Mouse (Mus musculus): ENCODE measurements around the gene Acrbp. TPM values are rescaled to one million over a fixed set of nuclear protein-coding genes. Genes with fewer than 3 reads are reported as not detected.

Acrbp gene
- polyA plus RNA-seq, 1 experiment from 2014 or later: 5.2 TPM

DNA sequence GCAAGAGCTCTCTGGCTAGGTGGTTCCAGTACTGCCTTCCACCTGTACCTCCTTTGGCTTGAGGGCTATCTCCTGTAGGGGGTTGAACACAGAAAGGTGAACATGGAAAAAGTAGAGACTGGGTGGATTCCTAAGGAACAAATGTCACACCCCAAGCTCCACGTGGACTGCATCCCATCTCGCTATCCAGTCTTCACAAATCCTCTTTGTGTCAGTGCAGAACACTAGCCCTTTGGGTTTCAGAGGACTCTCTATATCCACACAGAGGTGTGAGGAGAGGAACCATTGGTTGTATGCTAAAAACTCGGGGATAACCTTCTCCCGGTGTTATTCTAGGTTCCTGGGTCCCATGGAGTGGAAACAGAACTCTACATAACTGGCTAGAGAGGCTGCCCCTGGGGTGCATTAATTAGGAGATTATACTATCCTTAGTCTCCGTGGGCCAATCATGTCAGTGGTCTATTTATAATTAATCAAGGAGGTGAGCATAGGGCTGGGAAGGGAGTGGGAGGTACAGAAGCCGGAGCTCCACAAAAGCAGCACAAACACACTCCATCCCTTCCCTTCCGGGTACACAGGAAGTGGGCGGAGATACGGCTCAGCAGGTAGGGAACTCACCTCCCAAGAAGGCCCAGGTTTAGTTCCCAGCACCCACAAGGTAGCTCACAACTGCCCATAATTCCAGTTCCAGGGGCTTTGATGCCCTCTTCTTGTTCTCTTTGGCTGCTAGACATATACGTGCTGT lies 41.0 kb downstream of the Acrbp start:
- WGBS: 54% methylated on average over 10 of the region's 10 CpGs

DNA sequence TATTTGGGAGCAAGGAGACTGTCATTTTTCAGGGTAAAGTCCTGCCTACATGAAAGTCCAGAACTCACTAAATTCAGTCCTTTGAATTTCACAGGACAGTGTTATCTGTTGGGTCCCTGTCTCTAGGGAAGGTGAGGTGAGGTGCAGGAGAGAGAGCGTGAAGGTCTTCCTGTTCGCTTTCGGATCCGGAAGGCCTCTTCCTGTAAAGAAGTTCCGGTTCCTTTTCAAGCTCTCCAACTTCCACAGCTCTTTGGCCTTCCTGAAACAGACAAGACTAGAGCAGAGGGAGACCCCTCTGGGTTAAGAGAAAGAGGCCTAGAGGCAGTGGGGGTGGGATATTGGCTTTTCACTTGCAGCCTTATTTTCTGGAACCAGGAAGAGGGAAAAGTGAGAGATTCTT lies 42.9 kb downstream of the Acrbp start:
- no peak for ATAC-seq (replicated peaks; ENCODE audit: insufficient number of reproducible peaks, insufficient read depth, low FRiP score, low read depth)
- peaks cover 33% of the 10 kb centered on the region for H3K4me1 ChIP-seq (replicated peaks)
- no peaks in the 10 kb centered on the region for H3K36me3 ChIP-seq
- H3K27me3 ChIP-seq: no peaks in the 10 kb centered on the region
- WGBS: 69% methylated on average over 5 of the region's 5 CpGs
- H3K9me3 ChIP-seq (replicated peaks): no peaks in the 10 kb centered on the region
- H3K27ac ChIP-seq: peak overlapping the region; percentile 20; the same call in 1 of the 2 replicates
- H3K9ac ChIP-seq: no peak overlapping the region
- H3K4me3 ChIP-seq: no peak overlapping the region
- no peak overlapping the region for H3K4me2 ChIP-seq

More for the DNA sequence above, 41.0 kb downstream of the Acrbp start:
- no peak for ATAC-seq (replicated peaks; ENCODE audit: insufficient number of reproducible peaks, insufficient read depth, low FRiP score, low read depth)
- Histone ChIP-seq H3K36me3 (no peaks in the 10 kb centered on the region), H3K4me2 (peak overlapping the region; percentile 58), H3K9me3 (replicated peaks) (no peaks in the 10 kb centered on the region), H3K4me1 (replicated peaks) (peaks cover 30% of the 10 kb centered on the region), H3K27me3 (no peaks in the 10 kb centered on the region), H3K27ac (peak overlapping the region; percentile 95), H3K4me3 (no peak overlapping the region), H3K9ac (peak overlapping the region; percentile 42)

DNA sequence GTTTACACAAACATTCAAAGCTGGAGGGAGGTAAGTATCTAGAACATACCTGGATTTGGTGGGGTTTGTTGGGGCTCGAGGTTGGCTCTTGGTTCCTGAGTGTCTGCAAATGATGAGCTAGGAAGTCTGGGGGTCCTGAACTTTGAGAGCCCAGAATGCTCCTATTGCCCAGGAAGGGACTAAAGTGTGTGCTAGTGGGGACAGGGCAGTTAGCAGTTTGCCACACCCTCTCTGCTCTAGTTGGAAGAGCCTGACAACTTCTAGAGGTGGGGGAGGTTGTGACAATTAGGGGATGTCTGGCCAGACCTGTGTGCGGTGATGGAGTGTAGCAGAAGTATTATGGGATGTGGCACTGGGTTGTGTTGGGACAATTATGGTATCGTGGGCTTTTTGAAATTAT lies 45.4 kb downstream of the Acrbp start:
- peak overlapping the region; percentile 94 for H3K27ac ChIP-seq

DNA sequence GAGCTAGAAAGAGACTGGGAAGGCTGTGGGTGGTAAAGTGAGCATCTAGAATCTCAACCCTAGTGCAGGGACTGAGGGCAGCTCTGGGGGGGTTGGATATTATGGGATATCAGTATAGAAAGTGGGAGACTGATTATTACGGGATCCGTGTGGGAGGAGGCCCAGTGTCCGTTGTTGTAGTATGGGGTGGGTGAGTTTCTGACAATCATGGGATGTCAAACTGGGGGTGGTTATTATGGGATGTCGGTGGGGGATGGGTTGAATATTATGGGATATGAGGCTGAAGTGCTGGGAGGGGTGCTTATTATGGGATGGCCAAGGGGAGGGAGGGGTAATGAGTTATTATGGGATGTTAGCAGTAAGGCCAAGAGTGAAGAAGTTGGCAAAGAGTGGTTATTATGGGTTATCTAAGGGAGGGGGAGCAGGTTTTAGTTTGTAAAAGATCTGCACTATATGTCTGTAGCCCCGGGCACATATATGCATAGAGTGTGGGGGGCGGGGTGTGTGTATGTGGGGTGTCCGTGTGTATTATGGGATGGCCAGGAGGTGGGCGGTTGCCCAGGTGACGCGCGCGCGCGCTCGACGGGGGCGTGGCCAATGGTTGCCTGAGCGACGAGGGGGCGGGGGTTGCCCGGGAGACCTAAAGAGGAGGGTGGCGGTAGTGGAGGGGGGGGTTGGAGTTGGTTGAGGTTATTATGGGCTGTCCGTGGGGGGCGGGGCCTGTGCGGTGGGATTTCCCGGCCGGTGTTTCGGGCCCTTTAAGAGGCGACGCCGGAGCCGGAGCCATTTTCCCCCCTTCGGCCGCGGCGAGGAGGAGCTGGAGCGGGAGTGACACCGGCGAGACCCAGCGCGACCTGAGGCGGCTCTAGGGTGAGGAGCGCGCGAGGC lies 46.1 kb downstream of the Acrbp start, which contains the start of gene Chd4:
Gene Chd4 (plus strand): TSS at position 591 of the 888 bp plus-strand sequence.
- Histone ChIP-seq H3K27ac (peak within 1 kb of the TSS; percentile 94), H3K4me3 (peak within 1 kb of the TSS; percentile 80), H3K4me2 (peak within 1 kb of the TSS; percentile 89), H3K27me3 (no peaks in the 10 kb centered on the region), H3K9me3 (replicated peaks) (no peaks in the 10 kb centered on the region), H3K9ac (peak within 1 kb of the TSS; percentile 93), H3K36me3 (peaks cover 6% of the 10 kb centered on the region), H3K4me1 (replicated peaks) (peaks cover 42% of the 10 kb centered on the region)
- WGBS: 3% methylated on average over 40 of the region's 45 CpGs
- peak; percentile 77 for ATAC-seq (replicated peaks; ENCODE audit: insufficient number of reproducible peaks, insufficient read depth, low FRiP score, low read depth)

More for the DNA sequence above, 45.4 kb downstream of the Acrbp start:
- ATAC-seq (replicated peaks; ENCODE audit: insufficient number of reproducible peaks, insufficient read depth, low FRiP score, low read depth): no peak
- WGBS: 45% methylated on average over 3 of the region's 3 CpGs
- Histone ChIP-seq H3K9me3 (replicated peaks) (no peaks in the 10 kb centered on the region), H3K9ac (no peak overlapping the region), H3K36me3 (no peaks in the 10 kb centered on the region), H3K4me1 (replicated peaks) (peaks cover 43% of the 10 kb centered on the region), H3K4me2 (no peak overlapping the region), H3K4me3 (no peak overlapping the region), H3K27me3 (no peaks in the 10 kb centered on the region)

DNA sequence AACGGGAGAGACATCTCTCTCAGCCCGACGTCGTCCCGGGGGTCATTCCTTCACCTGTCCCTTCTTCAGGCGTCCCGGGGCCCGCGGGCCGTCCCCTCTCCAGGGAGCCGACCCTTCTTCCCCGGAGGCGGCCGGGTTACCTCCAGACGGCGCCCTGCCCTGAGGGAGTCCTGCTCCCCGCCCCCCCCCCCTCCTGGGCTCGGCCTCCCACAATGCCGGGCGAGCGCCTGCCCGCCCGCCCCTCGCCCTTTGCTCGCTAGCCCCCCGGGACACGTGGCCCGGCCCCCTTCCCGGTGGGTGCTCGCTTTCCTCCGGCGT lies 46.7 kb downstream of the Acrbp start:
- H3K4me1 ChIP-seq (replicated peaks): peaks cover 39% of the 10 kb centered on the region
- no peaks in the 10 kb centered on the region for H3K27me3 ChIP-seq
- peak overlapping the region; percentile 80 for H3K4me3 ChIP-seq
- H3K27ac ChIP-seq: peak overlapping the region; percentile 94
- H3K4me2 ChIP-seq: peak overlapping the region; percentile 89
- peak; percentile 27 for ATAC-seq (replicated peaks; ENCODE audit: insufficient number of reproducible peaks, insufficient read depth, low FRiP score, low read depth)
- H3K9ac ChIP-seq: peak overlapping the region; percentile 93
- WGBS: 2% methylated on average over 22 of the region's 32 CpGs
- peaks cover 12% of the 10 kb centered on the region for H3K36me3 ChIP-seq
- no peaks in the 10 kb centered on the region for H3K9me3 ChIP-seq (replicated peaks)

DNA sequence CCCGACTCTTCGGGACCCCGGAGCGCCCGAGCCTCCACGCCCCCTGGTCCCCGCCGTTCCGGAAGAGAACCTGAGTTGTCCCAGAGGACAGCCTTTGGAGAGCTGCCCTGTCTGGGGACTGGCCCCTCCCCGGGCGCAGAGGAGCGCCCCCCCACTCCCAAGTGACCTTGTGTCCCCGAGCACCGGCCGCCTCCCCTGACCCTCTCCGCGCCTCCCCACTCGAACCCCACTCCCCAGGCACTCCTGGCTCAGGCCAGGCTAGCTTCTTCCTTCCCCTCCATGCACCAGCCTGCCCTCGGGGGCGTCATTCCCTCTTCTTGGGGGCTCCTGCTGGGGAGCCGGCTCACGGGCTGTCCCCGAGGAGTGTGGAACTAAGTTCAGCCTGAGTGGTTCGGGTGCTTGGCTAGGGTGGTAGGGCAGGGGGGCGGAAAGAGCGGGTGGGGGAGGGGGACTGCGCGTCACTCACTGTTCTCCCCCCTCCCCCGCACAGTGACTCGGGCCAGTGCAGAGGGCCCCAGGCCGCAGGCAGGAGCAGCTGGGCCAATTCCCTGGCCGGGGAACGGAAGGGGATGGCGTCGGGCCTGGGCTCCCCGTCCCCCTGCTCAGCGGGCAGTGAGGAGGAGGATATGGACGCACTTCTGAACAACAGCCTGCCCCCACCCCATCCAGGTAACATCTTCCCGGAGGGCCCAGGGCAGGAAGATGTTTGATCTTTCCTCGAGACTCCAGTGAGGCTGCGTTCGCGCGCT lies 47.3 kb downstream of the Acrbp start:
- peak; percentile 53 for ATAC-seq (replicated peaks; ENCODE audit: insufficient number of reproducible peaks, insufficient read depth, low FRiP score, low read depth)
- peak overlapping the region; percentile 94 for H3K27ac ChIP-seq
- H3K9me3 ChIP-seq (replicated peaks): no peaks in the 10 kb centered on the region
- WGBS: under 1% methylated on average over 42 of the region's 44 CpGs
- H3K4me1 ChIP-seq (replicated peaks): peaks cover 39% of the 10 kb centered on the region
- peak overlapping the region; percentile 89 for H3K4me2 ChIP-seq
- peak overlapping the region; percentile 93 for H3K9ac ChIP-seq
- H3K27me3 ChIP-seq: no peaks in the 10 kb centered on the region
- peak overlapping the region; percentile 80 for H3K4me3 ChIP-seq
- H3K36me3 ChIP-seq: peaks cover 17% of the 10 kb centered on the region

DNA sequence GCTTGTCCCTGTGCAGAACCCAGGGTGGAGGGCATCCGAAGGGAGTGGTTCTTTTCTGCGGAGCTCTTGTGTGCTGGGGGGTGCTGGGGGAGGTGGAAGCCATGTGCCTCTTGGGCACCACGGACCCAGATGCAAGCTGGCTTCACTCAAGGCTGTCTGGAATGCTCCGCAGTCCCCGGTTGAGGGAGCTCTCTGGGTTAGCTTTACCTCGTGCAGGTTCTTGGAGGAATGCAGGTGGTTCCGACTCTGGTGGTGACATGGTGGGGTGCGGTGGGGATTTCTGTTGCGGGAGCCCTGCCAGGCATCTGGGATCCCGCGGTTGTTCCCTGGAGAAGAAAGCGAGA lies 47.8 kb downstream of the Acrbp start:
- WGBS: under 1% methylated on average over 12 of the region's 12 CpGs
- H3K27me3 ChIP-seq: no peaks in the 10 kb centered on the region
- peaks cover 23% of the 10 kb centered on the region for H3K36me3 ChIP-seq
- ATAC-seq (replicated peaks; ENCODE audit: insufficient number of reproducible peaks, insufficient read depth, low FRiP score, low read depth): peak; percentile 1; the same call in 1 of the 2 replicates
- peaks cover 39% of the 10 kb centered on the region for H3K4me1 ChIP-seq (replicated peaks)
- peak overlapping the region; percentile 93 for H3K9ac ChIP-seq
- H3K4me3 ChIP-seq: peak overlapping the region; percentile 80
- H3K9me3 ChIP-seq (replicated peaks): no peaks in the 10 kb centered on the region
- peak overlapping the region; percentile 89 for H3K4me2 ChIP-seq
- H3K27ac ChIP-seq: peak overlapping the region; percentile 94

DNA sequence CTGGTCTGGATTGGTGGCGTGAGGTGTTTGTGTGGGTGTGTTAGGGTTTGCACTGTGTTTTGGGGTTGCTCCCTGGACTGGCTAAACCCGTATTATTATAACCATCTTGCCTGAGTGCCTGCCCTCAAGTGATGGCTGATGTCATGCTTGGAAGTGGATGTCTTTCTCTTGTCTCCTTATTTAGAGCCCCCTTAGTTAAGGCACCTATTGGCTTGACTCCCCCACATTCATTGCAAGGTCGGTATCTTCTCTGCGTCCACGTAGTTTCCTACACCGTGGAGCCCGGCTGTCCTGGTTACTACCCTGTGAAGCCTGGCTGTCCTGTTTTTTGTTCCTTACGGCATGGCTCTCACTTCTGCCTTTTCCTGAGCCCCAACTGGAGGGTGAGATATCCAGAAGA lies 48.5 kb downstream of the Acrbp start:
- Histone ChIP-seq H3K4me2 (peak overlapping the region; percentile 89), H3K36me3 (peaks cover 29% of the 10 kb centered on the region), H3K4me1 (replicated peaks) (peaks cover 39% of the 10 kb centered on the region), H3K27me3 (no peaks in the 10 kb centered on the region), H3K9ac (peak overlapping the region; percentile 93), H3K4me3 (peak overlapping the region; percentile 80), H3K9me3 (replicated peaks) (no peaks in the 10 kb centered on the region), H3K27ac (peak overlapping the region; percentile 94)
- 25% methylated on average over 8 of the region's 8 CpGs for WGBS
- no peak for ATAC-seq (replicated peaks; ENCODE audit: insufficient number of reproducible peaks, insufficient read depth, low FRiP score, low read depth)

DNA sequence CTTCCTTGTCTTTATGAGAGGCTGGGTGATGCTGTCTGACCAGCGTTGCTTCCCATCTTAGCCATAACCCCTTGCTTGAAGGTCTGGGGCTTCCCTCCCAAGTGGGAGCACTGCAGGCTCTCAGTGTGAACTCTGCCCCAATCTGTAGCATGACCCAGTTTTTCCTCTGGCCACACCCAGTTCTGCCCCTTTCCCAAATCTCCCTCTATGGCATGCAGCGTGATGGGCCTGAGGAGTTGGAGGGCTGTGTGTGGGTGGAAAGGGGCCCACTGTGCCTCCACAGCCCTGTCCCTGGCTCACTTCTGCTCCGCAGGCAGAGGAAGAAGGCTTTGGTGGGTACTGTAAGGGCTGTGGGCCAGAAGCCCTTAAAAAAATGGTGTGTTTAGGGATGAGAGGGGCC lies 49.0 kb downstream of the Acrbp start:
- Histone ChIP-seq H3K4me3 (peak overlapping the region; percentile 80), H3K9me3 (replicated peaks) (no peaks in the 10 kb centered on the region), H3K27me3 (no peaks in the 10 kb centered on the region), H3K9ac (peak overlapping the region; percentile 27), H3K27ac (peak overlapping the region; percentile 52), H3K4me1 (replicated peaks) (peaks cover 39% of the 10 kb centered on the region), H3K36me3 (peaks cover 32% of the 10 kb centered on the region), H3K4me2 (peak overlapping the region; percentile 89)
- ATAC-seq (replicated peaks; ENCODE audit: insufficient number of reproducible peaks, insufficient read depth, low FRiP score, low read depth): no peak
- WGBS: 44% methylated on average over 3 of the region's 3 CpGs

DNA sequence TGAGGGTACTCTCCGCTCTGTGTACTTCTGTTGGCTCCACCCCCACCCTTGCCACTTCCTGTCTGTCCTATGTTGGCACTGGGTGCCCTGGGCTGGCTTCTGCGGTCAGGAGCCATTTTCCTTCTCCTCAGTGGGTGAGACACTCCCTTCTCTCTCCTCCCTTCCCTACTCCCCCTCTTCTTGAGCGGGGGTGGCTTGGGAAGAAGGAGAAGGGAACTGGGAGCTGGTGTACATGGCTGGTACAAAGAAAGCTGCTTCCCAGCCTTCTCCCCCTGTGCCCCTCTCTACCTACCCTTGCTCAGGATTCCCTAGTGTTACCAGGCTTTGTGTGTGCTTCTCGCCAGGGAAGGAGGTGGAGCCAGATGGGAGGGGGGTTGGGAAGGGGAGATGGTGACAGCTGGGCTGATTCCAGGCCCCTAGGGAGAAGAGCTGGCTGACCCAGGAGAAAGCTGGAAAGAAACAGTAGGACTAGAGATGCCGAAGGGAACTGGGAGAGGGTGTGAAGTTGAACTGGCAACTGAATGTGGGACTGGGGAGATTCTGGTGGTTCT lies 50.0 kb downstream of the Acrbp start:
- Histone ChIP-seq H3K9ac (peak overlapping the region; percentile 35), H3K4me2 (peak overlapping the region; percentile 89), H3K9me3 (replicated peaks) (no peaks in the 10 kb centered on the region), H3K27ac (peak overlapping the region; percentile 52), H3K4me3 (peak overlapping the region; percentile 80), H3K36me3 (peaks cover 37% of the 10 kb centered on the region), H3K4me1 (replicated peaks) (peaks cover 39% of the 10 kb centered on the region), H3K27me3 (no peaks in the 10 kb centered on the region)
- WGBS: 27% methylated on average over 5 of the region's 5 CpGs
- no peak for ATAC-seq (replicated peaks; ENCODE audit: insufficient number of reproducible peaks, insufficient read depth, low FRiP score, low read depth)

DNA sequence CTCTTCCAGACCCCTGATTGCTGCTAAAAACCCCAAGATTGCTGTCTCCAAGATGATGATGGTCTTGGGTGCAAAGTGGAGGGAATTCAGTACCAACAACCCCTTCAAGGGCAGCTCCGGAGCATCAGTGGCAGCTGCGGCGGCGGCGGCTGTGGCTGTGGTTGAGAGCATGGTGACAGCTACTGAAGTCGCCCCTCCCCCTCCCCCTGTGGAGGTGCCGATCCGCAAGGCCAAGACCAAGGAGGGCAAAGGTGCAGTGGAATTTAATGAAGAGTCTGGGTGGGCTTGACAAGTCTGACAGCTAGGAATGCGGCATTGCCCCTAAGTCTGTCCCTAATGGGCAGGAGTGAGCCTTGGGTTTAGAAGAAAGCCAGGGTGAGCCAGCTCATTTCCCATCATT lies 52.0 kb downstream of the Acrbp start:
- Histone ChIP-seq H3K27ac (no peak overlapping the region), H3K4me1 (replicated peaks) (peaks cover 32% of the 10 kb centered on the region), H3K36me3 (peaks cover 56% of the 10 kb centered on the region), H3K9ac (no peak overlapping the region), H3K4me3 (no peak overlapping the region), H3K4me2 (no peak overlapping the region), H3K9me3 (replicated peaks) (no peaks in the 10 kb centered on the region), H3K27me3 (no peaks in the 10 kb centered on the region)
- 71% methylated on average over 9 of the region's 9 CpGs for WGBS
- no peak for ATAC-seq (replicated peaks; ENCODE audit: insufficient number of reproducible peaks, insufficient read depth, low FRiP score, low read depth)
